Mouse (Mus musculus) kidney, adult 2 months (tissue): ENCODE data around the gene Slc7a7.

ENCODE experiments used
- CTCF ChIP-seq: fragments of 200-500 bp; conservative IDR thresholded peaks from 2 replicates; pipeline ENCODE4 v1.5.1; 2011; ENCODE audit warnings: low read depth, mild to moderate bottlenecking, control low read depth, low read length, moderate library complexity, mixed read lengths; ENCODE audit not compliant: insufficient read depth, insufficient read length
- POLR2A ChIP-seq: fragments of 200-500 bp; IDR thresholded peaks from one replicate; pipeline ENCODE4 v1.6.1; 2011; ENCODE audit warnings: low read depth, low read length, control low read depth

DNA sequence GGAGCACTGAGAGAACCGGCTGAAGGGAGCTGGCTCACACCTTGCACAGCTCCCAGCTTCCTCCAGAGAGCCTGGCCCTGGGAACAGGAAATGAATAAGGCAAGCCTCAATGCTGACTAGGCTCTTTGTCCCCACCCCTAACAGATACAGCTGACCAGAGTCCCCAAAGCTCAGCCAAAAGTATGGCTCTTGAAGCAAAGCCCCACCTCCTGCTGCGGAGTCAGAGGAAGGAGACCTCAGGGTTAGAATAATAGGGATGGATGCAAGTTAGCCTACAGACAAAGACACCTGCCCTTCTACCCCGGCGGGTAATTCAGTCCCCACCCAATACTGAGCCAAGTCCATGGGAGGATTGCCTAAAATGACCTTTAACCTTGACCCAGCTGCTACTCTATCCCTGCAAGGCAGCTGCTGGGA is 34.2 kb downstream of the Slc7a7 start:
- TF ChIP-seq CTCF (no peak), POLR2A (no peak)
